Mouse (Mus musculus) hindbrain, embryonic 13.5 days (tissue): ENCODE measurements around the gene Lrp3. TPM values are rescaled to one million over a fixed set of nuclear protein-coding genes. Genes with fewer than 3 reads are reported as not detected.
A peak's percentile ranks its signal among the peaks of the same experiment; 100 is the strongest.

Experiments used
- ATAC-seq: fragments of 200-750 bp; cut with Nextera tagmentation; 2 replicates; pipeline ENCODE4 v1.8.0; 2017; ENCODE audit warnings: moderate TSS enrichment; ENCODE audit not compliant: low FRiP score
- H3K27ac ChIP-seq: fragments of 300-500 bp; sonication (generic); 2 replicates; pipeline ENCODE4 v1.5.1; 2015; ENCODE audit warnings: inconsistent platforms, mild to moderate bottlenecking, moderate library complexity
- H3K27me3 ChIP-seq: fragments of 300-500 bp; sonication (generic); 2 replicates; pipeline ENCODE4 v1.6.1; 2015; ENCODE audit warnings: mild to moderate bottlenecking, inconsistent platforms
- H3K36me3 ChIP-seq: fragments of 300-500 bp; sonication (generic); 2 replicates; pipeline ENCODE4 v1.6.1; 2015; ENCODE audit warnings: mild to moderate bottlenecking, inconsistent platforms
- H3K4me1 ChIP-seq: fragments of 300-500 bp; sonication (generic); replicated peaks from 2 replicates; pipeline ENCODE4 v1.6.1; 2015; ENCODE audit warnings: inconsistent platforms
- H3K4me2 ChIP-seq: fragments of 300-500 bp; sonication (generic); 2 replicates; pipeline ENCODE4 v1.6.1; 2015; ENCODE audit warnings: inconsistent platforms, mild to moderate bottlenecking, moderate library complexity
- H3K4me3 ChIP-seq: fragments of 300-500 bp; sonication (generic); 2 replicates; pipeline ENCODE4 v1.5.1; 2015; ENCODE audit warnings: mild to moderate bottlenecking, inconsistent platforms
- H3K9ac ChIP-seq: fragments of 300-500 bp; sonication (generic); 2 replicates; pipeline ENCODE4 v1.6.1; 2015; ENCODE audit warnings: mild to moderate bottlenecking, inconsistent platforms
- H3K9me3 ChIP-seq: fragments of 300-500 bp; sonication (generic); 2 replicates; pipeline ENCODE4 v1.6.1; 2016; ENCODE audit warnings: inconsistent platforms
- WGBS: fragments of 180-500 bp; shearing (Covaris S2); methylation state at CpG from one replicate; pipeline ENCODE4 v1.1.7; 2015; 5-methylcytosine and 5-hydroxymethylcytosine counted together
- polyA plus RNA-seq: library from polyadenylated mRNA; unstranded; fragments of >200 nt; fragmentation: Nextera tagmentation; extraction: Ambion mirVana; gene quantifications from 2 replicates; pipeline ENCODE4 v1.2.1, GENCODE M21; 2015

Lrp3 gene
- polyA plus RNA-seq, 1 experiment from 2014 or later: 27.2 TPM

- Histone ChIP-seq H3K36me3 (no peaks in the 10 kb centered on the region), H3K9ac (no peak overlapping the region), H3K27me3 (no peaks in the 10 kb centered on the region), H3K27ac (no peak overlapping the region), H3K4me1 (peaks cover 9% of the 10 kb centered on the region; the same call in 1 of the 2 replicates), H3K4me3 (no peak overlapping the region), H3K9me3 (no peaks in the 10 kb centered on the region; the same call in 1 of the 2 replicates), H3K4me2 (no peak overlapping the region)
- 76% methylated on average over 3 of the region's 3 CpGs for WGBS
- ATAC-seq: no peak
Measured at GRCm38 (mm10) chr7:35230333-35230732, 15.0 kb upstream of the Lrp3 start.

- no peaks in the 10 kb centered on the region for H3K36me3 ChIP-seq
- no peak overlapping the region for H3K27ac ChIP-seq
- no peak overlapping the region for H3K4me3 ChIP-seq
- WGBS: 82% methylated on average over 9 of the region's 9 CpGs
- 0 out of 2 replicates have a peak, but pooled peaks cover 4% of the 10 kb centered on the region for H3K27me3 ChIP-seq
- no peaks in the 10 kb centered on the region for H3K9me3 ChIP-seq
- H3K4me2 ChIP-seq: no peak overlapping the region
- peaks cover 3% of the 10 kb centered on the region for H3K4me1 ChIP-seq
- no peak overlapping the region for H3K9ac ChIP-seq
- ATAC-seq: no peak
Measured at GRCm38 (mm10) chr7:35220694-35221365, 5.5 kb upstream of the Lrp3 start.

GRCm38 (mm10) chr7:35215731-35216130 is 433 bp upstream of the Lrp3 start:
- ATAC-seq: no peak
- 0 out of 2 replicates have a peak, but pooled peaks cover 4% of the 10 kb centered on the region for H3K27me3 ChIP-seq
- H3K27ac ChIP-seq: peak overlapping the region; percentile 93
- peaks cover 24% of the 10 kb centered on the region for H3K36me3 ChIP-seq
- H3K4me1 ChIP-seq: peaks cover 31% of the 10 kb centered on the region
- peak overlapping the region; percentile 75 for H3K4me2 ChIP-seq
- H3K9me3 ChIP-seq: no peaks in the 10 kb centered on the region
- peak overlapping the region; percentile 97 for H3K9ac ChIP-seq
- 38% methylated on average over 5 of the region's 5 CpGs for WGBS
- peak overlapping the region; percentile 91 for H3K4me3 ChIP-seq

- under 1% methylated on average over 51 of the region's 79 CpGs for WGBS
Measured at GRCm38 (mm10) chr7:35214442-35215222, 666 bp downstream of the Lrp3 start.

GRCm38 (mm10) chr7:35211791-35212190 is 3.5 kb downstream of the Lrp3 start:
- no peaks in the 10 kb centered on the region for H3K27me3 ChIP-seq
- ATAC-seq: no peak
- H3K9me3 ChIP-seq: no peaks in the 10 kb centered on the region
- peaks cover 31% of the 10 kb centered on the region for H3K4me1 ChIP-seq
- no peak overlapping the region for H3K27ac ChIP-seq
- peaks cover 62% of the 10 kb centered on the region for H3K36me3 ChIP-seq
- no peak overlapping the region for H3K9ac ChIP-seq
- H3K4me3 ChIP-seq: no peak overlapping the region
- 93% methylated on average over 4 of the region's 4 CpGs for WGBS
- H3K4me2 ChIP-seq: no peak overlapping the region

More at GRCm38 (mm10) chr7:35214442-35215222, 666 bp downstream of the Lrp3 start:
- Histone ChIP-seq H3K4me1 (peaks cover 31% of the 10 kb centered on the region), H3K27ac (peak overlapping the region; percentile 93), H3K4me3 (peak overlapping the region; percentile 91), H3K4me2 (peak overlapping the region; percentile 75), H3K9ac (peak overlapping the region; percentile 97), H3K27me3 (0 out of 2 replicates have a peak, but pooled peaks cover 4% of the 10 kb centered on the region), H3K9me3 (no peaks in the 10 kb centered on the region), H3K36me3 (peaks cover 35% of the 10 kb centered on the region)
- peak; percentile 56 for ATAC-seq

- Histone ChIP-seq H3K36me3 (peaks cover 62% of the 10 kb centered on the region), H3K4me3 (no peak overlapping the region), H3K27ac (no peak overlapping the region), H3K27me3 (no peaks in the 10 kb centered on the region), H3K4me2 (no peak overlapping the region), H3K9me3 (no peaks in the 10 kb centered on the region), H3K9ac (no peak overlapping the region), H3K4me1 (no peaks in the 10 kb centered on the region)
- ATAC-seq: no peak
Measured at GRCm38 (mm10) chr7:35199755-35200154, 15.5 kb downstream of the Lrp3 start.

- H3K27ac ChIP-seq: no peak overlapping the region
- H3K9ac ChIP-seq: no peak overlapping the region
- ATAC-seq: no peak
- WGBS: 93% methylated on average over 12 of the region's 12 CpGs
- no peak overlapping the region for H3K4me2 ChIP-seq
- H3K27me3 ChIP-seq: no peaks in the 10 kb centered on the region
- H3K4me1 ChIP-seq: no peaks in the 10 kb centered on the region
- H3K36me3 ChIP-seq: peaks cover 56% of the 10 kb centered on the region
- no peaks in the 10 kb centered on the region for H3K9me3 ChIP-seq
- no peak overlapping the region for H3K4me3 ChIP-seq
Measured at GRCm38 (mm10) chr7:35198981-35199754, 16.1 kb downstream of the Lrp3 start.

GRCm38 (mm10) chr7:35197022-35197421 is 18.3 kb downstream of the Lrp3 start:
- no peak for ATAC-seq
- no peak overlapping the region for H3K4me2 ChIP-seq
- H3K36me3 ChIP-seq: peaks cover 35% of the 10 kb centered on the region
- no peak overlapping the region for H3K4me3 ChIP-seq
- peaks cover 3% of the 10 kb centered on the region; the same call in 1 of the 2 replicates for H3K27me3 ChIP-seq
- no peaks in the 10 kb centered on the region for H3K9me3 ChIP-seq
- H3K4me1 ChIP-seq: no peaks in the 10 kb centered on the region
- H3K9ac ChIP-seq: no peak overlapping the region
- H3K27ac ChIP-seq: no peak overlapping the region
- WGBS: 77% methylated on average over 2 of the region's 2 CpGs

- 6% methylated on average over 2 of the region's 2 CpGs for WGBS
- no peak overlapping the region for H3K9ac ChIP-seq
- no peaks in the 10 kb centered on the region for H3K36me3 ChIP-seq
- H3K27me3 ChIP-seq: peaks cover 35% of the 10 kb centered on the region
- no peak overlapping the region for H3K27ac ChIP-seq
- no peak for ATAC-seq
- no peaks in the 10 kb centered on the region for H3K9me3 ChIP-seq
- peaks cover 5% of the 10 kb centered on the region for H3K4me1 ChIP-seq
- no peak overlapping the region for H3K4me2 ChIP-seq
- no peak overlapping the region for H3K4me3 ChIP-seq
Measured at GRCm38 (mm10) chr7:35191276-35191675, 24.0 kb downstream of the Lrp3 start.

GRCm38 (mm10) chr7:35189699-35190098 is 25.6 kb downstream of the Lrp3 start:
- no peaks in the 10 kb centered on the region for H3K9me3 ChIP-seq
- WGBS: 70% methylated on average over 5 of the region's 5 CpGs

GRCm38 (mm10) chr7:35185889-35186569 is 29.3 kb downstream of the Lrp3 start, which contains the start of gene Slc7a10:
Gene Slc7a10 (plus strand): TSS chr7:35186385.
- WGBS: 1% methylated on average over 39 of the region's 43 CpGs
- H3K27ac ChIP-seq: no peak within 1 kb of the TSS
- H3K27me3 ChIP-seq: peaks cover 55% of the 10 kb centered on the region
- no peaks in the 10 kb centered on the region for H3K36me3 ChIP-seq
- H3K9me3 ChIP-seq: no peaks in the 10 kb centered on the region; the same call in 1 of the 2 replicates
- H3K4me3 ChIP-seq: peak within 1 kb of the TSS; percentile 41
- peaks cover 17% of the 10 kb centered on the region for H3K4me1 ChIP-seq
- ATAC-seq: peak; percentile 65
- H3K9ac ChIP-seq: peak within 1 kb of the TSS; percentile 63
- peak within 1 kb of the TSS; percentile 60 for H3K4me2 ChIP-seq

More at GRCm38 (mm10) chr7:35189699-35190098, 25.6 kb downstream of the Lrp3 start:
- Histone ChIP-seq H3K36me3 (no peaks in the 10 kb centered on the region), H3K27me3 (peaks cover 51% of the 10 kb centered on the region), H3K9ac (no peak overlapping the region), H3K27ac (no peak overlapping the region), H3K4me1 (peaks cover 20% of the 10 kb centered on the region), H3K4me2 (no peak overlapping the region), H3K4me3 (no peak overlapping the region)
- no peak for ATAC-seq
